Mouse (Mus musculus): Measurements from ENCODE around the gene Fbxo9.

Fbxo9 gene

DNA sequence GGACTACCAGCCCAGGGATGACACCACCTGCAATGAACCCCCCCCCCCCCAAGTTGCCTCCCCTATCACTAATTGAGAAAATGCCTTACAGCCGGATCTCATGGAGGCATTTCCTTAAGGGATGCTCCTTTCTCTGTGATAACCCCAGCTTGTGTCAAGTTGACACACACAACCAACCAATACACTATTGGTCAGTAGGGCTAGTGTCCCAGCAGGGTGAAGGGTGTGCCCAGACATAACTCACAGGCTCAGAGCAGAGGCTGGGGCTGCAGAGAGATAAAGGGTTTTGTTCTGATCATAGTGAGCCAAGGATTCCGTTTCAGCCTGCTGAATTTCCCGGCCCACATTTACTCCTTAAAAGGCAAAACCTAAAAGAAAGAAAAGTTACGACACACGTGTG is 38.4 kb downstream of the Fbxo9 start:
- no peak for DNase-seq (ENCODE audit: low read depth, low spot score)

DNA sequence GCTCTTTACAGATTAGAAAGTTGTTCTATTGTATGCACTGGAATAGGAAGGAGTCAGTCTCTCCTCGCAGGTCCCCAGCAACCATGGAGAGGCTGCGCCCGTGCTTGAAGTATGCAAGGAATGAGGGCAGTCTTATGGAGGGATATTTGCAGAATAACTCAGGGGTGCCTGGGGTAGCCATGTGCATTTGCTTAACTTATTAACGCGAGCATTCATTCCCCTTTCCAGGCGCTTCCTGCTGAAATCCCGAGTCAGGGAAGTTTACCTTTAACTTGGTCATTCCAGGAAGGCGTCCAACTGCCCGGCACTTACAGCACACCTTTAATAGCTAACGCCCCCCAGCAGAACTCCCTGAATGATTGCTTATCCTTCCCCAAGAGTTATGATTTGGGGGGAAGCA is 44.7 kb downstream of the Fbxo9 start:
- DNase-seq (ENCODE audit: low read depth, low spot score): no peak

DNA sequence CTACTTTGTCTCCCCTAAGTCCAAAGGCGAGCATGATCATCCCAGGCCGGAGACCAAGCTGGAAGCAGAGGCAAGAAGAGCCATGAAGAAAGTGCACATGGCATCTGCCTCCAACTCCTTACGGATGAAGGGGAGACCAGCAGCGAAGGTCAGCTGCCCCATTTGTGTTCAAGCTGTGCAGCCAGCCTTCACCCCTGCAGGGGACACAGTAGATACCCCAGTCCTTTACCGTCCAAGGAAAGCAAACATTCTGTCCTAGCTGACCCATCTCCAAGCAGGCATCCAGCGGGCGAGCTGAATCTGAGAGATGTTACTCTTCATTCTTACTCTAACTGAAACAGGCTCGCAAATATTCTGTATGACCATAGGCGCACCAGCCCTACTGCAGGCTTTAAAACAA is 46.5 kb downstream of the Fbxo9 start:
- no peak for DNase-seq (ENCODE audit: low read depth, low spot score)

DNA sequence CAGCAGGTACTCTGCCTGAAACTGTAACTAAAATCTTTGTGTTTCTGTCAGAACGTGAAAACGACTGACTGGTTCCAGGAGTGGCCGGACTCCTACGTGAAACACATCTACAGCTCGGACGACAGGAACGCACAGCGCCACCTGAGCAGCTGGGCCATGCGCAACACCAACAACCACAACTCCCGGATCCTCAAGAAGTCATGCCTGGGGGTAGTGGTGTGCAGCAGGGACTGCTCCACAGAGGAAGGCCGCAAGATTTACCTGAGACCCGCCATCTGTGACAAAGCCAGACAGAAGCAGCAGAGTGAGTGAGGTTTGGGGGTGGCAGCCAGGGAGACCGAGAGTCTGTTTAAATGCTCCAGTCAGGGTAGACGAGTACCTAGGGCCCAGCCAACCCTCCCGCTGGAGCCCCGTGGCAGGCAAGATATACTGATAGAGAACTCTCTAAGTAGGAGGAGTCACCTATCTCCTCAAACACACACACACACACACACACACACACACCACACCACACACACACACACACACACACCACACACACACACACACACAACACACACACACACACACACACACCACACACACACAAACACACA is 49.2 kb downstream of the Fbxo9 start:
- DNase-seq (ENCODE audit: low read depth, low spot score): no peak

DNA sequence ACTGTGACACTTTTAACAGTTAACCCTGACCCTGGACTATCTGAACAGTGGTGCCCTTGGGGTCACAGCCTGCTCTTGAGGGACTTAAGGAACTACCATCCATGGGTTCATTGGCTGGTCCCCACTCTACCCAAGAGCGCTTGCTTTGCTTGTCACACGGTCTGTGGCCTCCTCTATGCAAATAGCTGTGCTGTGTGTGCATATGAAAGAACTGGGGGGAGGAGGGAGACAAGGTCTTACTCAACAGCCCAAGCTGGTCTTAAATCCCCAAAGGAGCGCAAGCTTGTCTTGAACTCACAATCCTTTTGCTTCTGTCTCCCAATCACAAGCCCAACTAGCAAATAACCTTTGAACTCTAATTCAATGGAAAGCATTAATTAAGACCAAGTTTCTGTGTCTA is 54.6 kb downstream of the Fbxo9 start:
- DNase-seq (ENCODE audit: low read depth, low spot score): no peak

DNA sequence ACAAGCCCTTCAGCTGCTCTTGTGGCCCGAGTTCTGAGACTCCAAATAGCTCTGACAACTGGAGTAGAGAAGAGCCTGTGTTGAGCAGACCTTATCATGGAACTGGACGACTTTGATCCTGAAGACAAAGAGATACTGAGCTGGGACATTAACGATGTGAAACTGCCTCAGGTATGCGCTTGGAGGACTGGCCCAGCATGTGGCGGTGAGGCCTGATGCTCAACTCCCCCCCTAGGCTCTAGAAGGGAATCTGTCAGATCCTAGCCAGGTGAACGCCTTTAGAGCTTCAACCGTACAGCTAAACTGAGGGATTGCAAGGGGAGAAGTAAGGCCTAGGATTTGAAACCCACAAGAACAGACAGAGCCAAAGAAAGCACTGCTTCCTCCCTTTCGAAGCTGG is 55.0 kb downstream of the Fbxo9 start:
- no peak for DNase-seq (ENCODE audit: low read depth, low spot score)

DNA sequence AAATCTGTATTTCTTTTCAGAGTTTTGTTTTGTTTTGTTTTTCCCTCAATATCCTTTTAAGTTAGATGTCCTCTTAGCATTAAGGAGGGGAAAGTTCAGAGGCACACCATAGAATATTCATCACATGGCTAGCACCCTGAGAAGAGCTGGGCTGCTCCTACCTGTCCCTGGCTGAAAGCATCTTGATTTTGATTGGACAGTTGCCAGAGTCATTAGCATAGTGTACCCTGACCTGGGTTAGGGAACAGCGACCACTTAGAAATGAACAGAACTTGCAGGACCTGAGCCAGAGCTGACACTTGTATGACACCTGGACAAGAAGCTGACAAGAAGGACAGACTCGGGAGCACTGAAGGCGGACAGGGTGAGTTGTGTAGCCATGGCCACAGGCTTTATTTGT is 57.2 kb downstream of the Fbxo9 start, which contains the start of gene Gcm1:
Gcm1 (plus strand) TSS at position 248 of the 400 bp plus-strand sequence.
- no peak for DNase-seq (ENCODE audit: low read depth, low spot score)

DNA sequence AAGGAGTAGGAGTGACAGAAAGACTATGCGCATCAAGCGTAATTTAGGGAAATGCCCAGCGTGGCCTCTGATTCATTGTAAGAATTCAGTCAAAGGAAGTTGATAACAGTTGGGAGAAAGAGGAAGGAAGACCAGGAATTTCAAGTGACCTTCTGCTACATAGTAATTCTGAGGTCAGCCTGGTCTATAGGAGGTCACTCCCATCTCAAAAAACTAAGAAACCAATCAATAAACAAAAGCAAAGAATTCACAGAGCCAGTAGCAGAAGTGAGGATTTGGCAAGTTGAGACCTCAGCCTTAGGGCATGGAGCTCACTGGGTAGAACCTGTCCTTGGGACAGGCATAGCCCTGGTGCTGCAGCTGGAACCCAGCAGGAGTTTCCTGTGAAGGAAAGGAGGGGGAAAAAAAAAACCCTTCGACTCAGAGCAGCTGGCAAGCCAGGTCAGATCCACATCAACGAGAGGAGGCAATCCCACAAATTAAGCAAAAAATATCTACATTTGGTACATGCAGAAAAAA is 58.4 kb downstream of the Fbxo9 start:
- no peak for DNase-seq (ENCODE audit: low read depth, low spot score)

DNA sequence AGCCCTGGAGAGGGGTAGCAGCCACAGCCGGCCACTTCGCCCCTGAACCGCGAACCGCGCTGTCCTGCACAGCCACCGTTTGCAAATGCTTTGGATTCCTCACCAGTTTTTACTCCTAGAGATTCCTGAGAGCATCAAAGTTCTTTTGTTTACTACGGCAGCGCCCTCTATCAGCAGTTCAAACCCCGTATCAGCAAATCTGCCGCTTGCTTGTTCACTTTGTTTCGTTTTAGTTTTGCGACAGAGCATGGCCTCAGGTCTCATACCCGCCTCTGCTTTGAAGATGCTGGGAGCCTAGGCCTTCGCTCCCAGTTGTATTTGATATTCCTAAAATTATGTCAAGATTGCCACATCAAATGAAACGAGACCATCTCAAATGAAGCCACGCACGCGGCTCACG is 62.1 kb downstream of the Fbxo9 start:
- DNase-seq (ENCODE audit: low read depth, low spot score): no peak

DNA sequence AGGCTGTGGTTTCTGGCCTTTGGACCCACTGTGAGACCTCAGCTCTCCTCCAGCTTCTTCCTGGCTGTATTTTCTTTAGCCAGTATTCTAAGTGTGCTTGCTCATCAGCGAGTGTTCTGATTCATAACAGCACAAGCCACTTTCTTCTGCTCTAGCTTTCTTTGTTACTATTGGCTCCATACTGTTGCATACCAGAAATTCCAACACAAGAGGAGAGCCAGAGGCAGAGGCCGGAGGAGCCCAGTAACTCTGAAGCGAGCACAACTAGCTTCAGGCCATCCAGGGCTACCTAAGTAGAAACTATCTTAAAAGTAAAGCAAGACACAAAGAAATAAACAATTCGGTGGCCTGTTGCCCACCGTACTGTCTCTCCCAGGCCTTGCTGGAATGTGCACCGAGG is 63.7 kb downstream of the Fbxo9 start:
- no peak for DNase-seq (ENCODE audit: low read depth, low spot score)

DNA sequence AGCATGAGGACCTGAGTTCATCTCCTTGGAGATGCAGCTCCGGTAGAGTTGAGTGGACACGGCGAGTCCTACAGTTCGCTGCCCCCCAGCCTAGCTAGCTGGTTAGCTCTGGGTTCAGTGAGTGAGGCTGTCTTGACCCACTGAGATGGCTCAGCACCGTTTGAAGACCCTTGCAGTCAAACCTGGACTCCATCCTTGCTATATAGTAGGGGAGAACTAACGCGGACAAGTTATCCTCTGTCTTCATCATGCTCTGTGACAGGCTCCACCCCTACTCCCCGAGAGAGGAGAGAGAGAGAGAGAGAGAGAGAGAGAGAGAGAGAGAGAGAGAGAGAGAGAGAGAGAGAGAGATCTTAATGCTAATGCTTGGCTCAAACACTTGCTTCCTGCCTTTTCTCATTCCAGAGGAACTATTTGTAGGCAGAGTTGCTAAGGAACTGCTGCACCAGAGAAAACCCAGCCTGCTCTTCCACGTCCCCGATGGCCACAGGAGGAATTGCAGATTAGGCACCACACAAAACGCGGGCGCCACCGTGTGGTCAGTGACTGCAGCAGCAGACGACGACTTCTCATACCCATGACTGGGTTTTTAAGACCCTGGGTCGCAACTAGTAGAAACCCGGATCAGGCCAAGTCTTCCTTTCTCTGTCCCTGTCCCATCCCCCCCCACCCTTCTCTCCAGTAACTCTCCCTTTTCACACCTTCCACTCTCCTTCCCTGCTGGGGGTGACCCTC is 69.9 kb downstream of the Fbxo9 start:
- DNase-seq (ENCODE audit: low read depth, low spot score): peak; percentile 77

DNA sequence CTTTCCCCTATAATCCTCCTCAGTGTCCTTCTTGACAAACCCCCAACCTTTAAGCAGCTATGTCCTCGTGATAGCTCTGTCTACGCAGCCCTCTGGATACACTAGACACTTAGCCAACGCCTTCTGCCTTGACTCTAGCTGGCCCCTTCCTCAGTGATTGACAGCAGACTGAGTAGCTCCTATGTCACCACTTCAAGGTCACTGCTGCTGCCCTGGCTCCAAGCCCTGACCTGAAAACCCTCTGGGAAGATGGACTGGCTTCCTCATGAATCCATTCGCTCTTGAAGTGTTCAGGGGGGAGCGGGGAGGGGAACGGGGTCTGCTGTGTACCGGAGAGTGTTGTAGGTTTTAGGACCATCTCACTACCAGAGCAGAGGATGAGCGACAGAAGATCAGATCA is 73.0 kb downstream of the Fbxo9 start:
- no peak for DNase-seq (ENCODE audit: low read depth, low spot score)

DNA sequence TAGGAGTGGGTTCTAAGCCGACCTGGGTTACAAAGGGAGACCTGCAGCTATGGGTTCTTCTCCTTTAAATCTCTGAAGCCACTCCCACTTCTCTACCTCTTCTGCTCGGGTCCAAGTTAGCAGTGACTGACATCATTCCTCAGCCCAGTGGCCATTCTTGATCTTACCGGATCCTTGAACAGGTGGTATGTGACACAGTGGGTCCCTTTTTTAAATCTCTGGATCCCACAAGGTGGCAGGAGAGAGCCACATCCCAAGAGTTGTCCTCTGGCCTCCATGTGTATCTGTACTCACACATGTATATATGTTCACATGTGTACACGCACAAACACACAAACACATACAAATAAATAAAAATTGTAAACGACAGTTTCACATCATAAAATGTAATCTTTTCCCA is 73.6 kb downstream of the Fbxo9 start:
- DNase-seq (ENCODE audit: low read depth, low spot score): no peak

DNA sequence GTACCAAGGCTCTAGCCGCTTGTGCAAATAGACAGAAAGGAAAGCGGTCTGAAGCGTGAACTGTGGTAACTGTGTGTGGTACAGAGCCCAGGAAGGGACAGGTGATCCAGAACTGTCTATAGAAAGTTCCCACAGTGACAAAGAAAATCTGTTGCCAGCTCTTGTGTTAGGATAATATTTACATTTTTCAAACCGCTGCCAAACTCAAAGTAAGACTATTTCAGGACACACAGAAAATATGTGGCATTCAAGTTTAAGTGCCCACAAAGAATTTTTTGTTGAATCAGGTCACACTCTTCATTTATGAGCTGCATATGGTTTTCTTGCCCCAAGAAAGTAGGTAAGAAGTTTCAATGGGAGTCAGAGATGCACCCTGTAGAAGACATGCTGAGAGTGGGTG is 75.9 kb downstream of the Fbxo9 start:
- no peak for DNase-seq (ENCODE audit: low read depth, low spot score)
